Mouse (Mus musculus) right cerebral cortex, postnatal 25 days (tissue): ENCODE results near the gene Tcf7l2.

Experiments
- DNase-seq: peaks from one replicate; pipeline ENCODE4 v3.0.0; 2022

Tcf7l2 gene

DNA sequence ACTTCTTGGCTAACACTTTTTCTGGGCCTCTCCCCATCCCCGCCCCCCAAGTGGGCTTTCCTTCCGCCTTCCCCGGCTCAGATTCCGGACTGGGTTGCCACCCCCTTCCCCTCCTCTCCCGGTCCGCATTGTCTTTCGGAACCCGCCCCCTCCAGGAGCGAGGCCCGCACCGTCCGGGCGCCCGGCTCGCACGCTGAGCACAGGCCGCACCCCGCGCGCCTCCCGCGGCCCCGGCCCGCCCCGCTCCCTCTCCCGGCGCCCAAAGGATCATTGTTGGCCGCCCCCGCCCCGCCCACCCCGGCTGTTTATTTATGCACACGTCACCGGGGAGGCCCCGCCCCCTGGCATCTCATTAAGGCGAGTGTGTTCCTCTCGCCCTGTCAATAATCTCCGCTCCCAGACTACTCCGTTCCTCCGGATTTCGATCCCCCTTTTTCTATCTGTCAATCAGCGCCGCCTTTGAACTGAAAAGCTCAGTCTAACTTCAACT, at the start of gene Tcf7l2:
Gene Tcf7l2, plus strand, starts transcription at position 382 of the 490 bp plus-strand sequence.
- DNase-seq: peak; percentile 53

DNA sequence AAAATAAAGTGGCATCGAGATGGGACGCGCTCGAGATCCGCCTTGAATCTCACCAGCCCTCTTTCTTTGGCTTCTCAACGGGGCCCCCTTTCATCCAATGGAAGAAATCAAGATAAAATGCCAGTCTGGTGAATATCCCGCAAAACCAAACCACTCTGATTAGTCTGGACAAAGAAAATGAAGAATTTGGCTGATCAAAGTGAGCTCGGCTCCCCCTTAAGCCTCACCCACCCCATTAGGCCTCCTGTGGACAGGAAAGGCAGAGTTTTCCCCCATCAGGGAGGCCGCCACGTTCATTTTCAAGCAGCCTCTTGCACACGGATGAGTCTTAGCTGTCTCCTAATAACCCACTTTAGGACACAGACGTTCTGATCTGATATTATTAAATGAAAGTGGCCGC, 47.0 kb upstream of the Tcf7l2 start:
- DNase-seq: no peak

DNA sequence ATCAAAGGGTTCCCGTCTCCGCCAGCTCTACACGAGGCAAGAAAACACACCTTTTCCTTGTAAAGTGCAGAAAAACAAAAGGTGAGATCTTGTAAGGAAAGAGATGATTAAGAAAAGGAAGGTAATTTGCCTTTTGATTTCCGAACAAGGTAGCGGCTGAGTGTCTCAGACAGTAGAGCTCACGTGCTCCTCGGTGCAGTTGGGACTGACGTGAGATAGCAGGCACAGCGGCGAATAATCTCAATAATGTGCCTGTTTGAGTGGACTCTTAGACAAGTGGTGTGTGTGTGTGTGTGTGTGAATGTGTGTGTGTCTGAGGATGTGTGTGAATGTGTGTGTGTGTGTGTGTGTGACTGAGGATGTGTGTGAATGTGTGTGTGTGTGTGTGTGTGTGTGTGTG, 46.2 kb upstream of the Tcf7l2 start:
- DNase-seq: no peak

DNA sequence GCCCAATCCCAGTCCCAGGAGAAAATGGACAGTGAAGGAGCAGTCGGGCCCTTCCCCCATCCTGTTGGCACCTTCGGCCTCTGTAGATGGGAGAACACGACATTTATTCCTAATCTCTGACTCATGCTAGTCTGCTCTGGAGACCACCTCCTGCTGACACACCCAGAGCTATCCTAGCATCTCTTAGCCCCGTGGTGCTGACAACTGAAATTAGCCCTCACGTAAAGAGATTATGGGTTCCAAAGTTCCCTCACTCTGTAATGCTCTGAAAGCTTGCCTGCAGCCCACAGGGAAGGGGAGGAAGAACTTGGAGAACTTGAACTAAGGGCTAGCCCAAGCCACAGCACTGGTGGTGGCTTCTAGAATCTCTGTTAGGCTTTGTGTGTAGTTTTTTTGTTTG, 42.7 kb upstream of the Tcf7l2 start:
- no peak for DNase-seq

DNA sequence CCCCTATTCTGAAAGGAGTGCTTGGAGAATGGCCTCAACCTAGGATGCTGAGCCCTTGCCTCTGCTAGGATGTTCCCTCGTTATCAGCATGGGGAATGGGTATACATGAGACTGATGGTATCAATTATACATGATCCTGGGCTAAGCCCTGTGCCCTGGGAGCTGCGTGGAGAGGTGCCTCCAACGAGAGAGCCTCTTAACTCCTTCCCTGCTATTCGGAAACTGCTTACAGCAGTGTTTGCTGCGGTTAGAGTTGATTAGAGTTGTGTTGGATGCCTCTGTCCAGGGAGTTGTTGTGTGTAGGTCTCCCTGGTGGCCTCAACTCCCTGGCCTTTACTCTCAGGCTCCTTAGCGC, 41.4 kb upstream of the Tcf7l2 start:
- no peak for DNase-seq

DNA sequence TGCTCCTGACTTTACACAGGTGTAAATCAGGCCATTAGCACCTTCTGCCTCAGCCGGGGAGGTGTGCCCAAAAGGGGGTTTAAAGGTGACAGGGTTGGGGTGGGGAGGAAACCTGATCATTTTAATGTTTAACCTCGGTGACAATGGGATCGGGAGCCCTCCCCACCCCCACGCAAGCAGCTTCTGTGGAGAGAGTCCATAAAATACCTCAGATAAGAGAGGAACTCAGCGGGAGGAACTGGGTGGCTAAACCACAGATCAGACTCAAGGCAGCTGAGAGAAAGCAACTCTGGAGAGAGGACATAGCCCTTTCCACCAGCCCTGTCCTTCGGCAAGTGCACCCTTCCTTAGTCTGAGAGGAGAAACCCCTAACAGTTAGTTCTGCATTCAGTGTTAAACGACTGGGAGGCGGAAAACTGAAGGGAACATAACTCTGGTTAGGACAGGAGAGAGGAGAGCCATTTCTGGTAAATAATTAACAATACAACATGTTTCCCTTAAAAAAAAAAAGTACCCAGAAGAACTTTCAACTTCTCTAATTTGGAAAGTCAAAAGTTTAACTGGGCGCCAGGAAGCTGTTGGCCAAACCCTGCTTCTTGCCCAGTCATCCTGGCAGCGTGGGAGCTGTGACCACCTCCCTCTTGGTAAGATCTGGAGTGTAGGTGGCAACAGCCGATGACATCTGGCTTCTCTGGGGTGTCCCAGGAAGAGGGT, 40.9 kb upstream of the Tcf7l2 start:
- no peak for DNase-seq

DNA sequence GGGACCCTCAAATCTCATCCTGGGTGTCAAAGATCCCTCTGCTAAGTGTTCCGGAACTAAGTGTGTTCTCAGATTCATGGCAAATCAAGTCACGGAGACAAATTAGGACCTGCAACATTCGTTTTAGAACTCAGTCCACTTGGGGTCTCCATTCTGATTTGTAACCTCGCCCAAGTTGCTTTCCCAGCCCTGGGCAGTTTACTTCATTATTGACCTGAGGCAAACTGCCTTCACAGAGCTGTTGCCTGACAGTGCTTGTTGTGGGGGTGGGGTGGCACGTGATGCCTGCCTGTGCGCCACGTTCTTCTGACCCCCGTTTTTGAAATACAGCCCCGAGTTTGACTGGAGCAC, 40.4 kb upstream of the Tcf7l2 start:
- no peak for DNase-seq

DNA sequence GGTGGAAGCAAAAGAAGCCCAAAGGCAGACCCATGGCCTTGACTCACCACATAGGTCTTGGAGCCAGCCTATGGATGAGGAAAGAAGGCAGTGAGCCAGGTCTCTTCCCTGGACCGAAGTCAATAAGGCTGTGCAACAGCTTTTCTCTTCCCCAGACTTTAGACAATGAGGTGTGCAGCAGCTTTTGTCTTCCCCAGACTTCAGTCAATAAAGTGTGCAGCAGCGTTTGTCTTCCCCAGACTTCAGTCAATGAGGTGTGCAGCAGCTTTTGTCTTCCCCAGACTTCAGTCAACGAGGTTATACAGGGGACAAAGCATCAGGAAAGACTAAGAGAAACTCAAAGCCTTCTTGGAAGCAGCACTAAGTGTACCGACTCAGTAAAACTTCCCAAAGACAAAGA, 39.5 kb upstream of the Tcf7l2 start:
- DNase-seq: no peak

DNA sequence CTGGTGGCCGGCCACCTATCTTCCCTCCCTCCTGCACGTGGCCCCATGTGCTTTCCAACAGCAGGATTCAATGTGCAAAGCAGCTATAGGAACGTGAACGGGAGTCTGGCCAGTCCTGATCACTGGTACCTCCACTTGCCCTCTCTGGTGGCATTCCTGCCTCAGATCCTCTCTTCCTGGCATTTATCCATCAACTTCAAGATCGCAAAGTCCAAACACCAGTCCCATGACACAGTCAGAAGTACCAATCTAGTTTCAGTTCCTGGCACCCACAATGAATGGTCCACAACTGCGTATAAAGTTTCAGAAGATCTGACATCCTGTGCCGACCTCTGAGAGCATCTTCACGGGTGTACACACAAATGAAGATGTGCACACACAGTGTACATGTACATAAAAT, 38.9 kb upstream of the Tcf7l2 start:
- DNase-seq: no peak

DNA sequence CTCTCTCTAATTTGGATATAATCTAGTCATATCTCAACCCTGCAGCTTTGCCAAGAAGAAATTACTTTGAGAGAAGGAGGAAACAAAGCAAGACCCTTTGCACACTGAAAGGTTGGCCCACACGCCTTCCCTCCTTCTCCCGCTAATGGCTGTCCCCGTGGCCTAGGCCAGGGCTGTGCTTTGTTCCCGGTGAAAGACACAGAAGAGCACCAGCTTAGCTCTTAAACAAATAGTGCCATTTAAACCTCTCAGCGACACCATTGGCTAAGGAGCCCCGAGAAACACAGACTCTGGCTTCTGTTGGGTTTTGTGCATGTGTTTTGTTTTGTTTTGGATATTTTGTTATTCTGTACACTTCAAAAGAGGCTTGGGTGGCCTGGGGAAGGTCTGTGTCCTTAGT, 37.5 kb upstream of the Tcf7l2 start:
- no peak for DNase-seq

DNA sequence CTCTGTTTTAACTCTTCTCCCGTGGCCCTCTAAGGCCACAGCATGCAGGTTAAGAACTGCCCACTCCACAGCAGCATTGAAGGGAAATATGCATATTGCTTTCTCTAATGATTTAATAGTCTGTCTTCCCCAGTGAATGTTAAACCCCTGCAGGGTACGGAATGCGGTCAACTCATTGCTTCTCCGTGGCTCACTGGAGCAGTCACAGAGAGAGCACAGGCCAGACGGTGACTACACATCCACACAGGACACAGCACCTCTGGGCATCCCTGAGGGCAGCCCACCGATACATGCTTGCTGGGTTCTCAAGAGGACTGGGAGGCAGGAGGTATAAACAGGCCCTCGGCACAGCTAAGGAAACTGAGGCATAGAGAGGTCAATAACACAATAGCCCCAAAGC, 35.3 kb upstream of the Tcf7l2 start:
- DNase-seq: no peak

DNA sequence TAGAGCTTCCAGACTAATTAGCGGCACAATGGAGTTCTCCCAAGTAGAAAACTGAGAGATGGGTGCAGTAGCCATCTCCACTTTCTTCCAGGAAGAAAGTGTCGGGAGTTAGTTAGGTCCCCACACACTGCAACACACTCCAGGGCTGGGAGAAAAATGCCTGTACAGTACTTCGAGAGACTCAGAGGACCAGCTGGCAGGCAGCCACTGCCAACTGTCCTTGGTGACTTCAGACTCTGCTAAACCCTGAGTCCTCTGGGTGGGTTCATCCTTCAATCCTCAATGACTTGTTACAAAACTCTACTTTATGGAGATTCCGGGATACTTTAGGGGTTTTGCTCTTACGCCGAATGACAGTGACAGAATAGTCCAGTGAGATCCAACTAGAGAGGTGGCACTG, 34.8 kb upstream of the Tcf7l2 start:
- no peak for DNase-seq

DNA sequence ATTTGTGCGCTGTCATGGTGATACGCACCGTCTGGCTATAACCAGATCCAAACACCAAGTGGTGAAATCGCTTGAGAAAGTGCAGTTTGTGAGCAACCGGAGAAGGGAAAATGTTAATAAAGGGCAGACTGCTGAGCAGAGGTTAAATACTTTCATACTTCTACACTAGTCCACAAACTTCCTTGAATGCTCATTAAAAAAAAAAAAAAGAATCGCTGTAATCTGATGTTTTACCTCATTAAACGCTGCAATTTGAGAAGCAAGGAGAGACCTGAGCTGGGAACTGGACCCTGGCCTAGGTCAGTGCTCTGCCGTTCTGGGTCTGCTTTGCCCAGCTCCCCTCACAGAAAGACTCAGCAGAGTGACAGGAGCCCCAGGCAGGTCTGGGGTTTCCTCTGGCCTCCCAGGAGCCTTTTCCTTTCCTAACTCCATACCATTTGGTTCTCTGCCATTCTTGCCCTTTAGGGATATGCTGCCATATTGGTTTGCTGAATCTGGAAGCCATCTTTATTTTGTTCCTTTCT, 33.5 kb upstream of the Tcf7l2 start:
- no peak for DNase-seq

DNA sequence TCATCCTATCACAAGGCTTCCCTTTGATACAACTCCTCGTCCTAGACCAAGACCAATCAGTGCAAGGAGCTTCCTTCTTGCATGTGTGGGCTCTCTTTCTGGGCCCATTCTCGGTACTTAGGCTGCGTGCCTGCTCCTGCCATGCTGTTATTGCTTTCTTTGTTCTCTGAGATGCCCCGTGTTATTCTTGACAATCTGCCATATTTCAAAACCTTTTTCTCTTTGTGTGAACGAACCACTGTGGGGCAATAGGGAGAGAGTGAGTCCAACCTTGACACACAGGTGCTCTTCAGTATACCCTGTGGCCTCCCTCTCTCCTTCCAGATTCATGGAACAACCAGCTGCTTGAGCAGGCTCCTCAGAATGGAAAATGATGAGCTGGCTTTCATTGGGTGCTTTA, 30.8 kb upstream of the Tcf7l2 start:
- DNase-seq: no peak

DNA sequence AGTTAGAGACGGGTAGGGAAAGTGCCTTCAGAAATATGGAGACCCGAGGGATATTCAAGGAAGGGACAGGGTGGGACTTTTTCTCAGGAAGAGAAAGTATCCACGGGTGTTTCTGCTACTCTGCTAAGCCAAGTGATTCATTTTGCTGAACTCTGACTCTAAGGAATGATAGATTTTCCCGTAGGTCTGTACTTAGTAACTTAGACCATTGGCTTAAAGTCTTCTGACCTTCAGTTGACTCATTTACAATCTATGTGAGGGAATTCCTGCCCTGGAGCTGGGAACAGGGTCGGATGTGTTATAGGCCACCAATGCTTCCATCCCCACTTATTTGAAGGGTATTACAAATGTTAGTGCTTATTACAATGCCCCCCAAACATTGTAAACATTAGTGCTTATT, 29.9 kb upstream of the Tcf7l2 start:
- no peak for DNase-seq

DNA sequence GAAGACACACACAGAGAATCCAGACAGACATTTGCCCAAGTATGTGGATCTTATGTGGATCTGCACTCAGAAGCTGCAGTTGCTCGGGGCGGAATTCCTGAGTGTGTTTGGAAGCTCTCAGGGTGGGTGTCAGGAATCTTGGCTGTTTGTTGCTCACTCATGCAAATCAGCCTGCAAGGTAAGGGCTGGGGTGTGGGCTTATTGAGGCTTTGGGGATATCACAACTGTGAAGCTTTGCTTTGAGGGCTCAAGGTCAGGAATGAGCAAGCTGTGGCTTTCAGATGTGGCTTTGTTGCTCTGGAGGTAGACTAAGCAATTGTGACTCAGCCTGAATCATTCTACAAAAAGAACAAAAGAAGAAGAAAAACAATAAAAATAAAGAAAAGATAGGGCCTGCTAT, 28.9 kb upstream of the Tcf7l2 start:
- no peak for DNase-seq

DNA sequence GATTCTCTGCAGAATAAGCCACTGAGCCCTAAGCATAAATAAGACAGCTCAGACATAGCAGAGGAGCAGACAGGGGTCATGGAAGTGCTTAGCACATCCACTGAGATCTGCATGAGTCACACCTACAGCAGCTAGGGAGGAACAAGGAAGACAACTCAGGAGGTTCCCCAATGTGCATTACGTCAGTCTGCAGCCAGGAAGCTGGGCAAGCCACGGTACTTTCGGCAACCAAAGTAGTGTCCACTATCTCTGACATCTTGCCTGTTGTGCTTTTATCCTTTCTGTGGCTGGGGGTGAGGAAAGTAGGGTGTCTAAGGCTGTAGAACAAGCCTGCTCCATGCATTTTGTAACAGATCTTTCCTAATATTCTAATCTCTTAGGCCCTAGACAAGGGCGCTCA, 27.6 kb upstream of the Tcf7l2 start:
- no peak for DNase-seq

DNA sequence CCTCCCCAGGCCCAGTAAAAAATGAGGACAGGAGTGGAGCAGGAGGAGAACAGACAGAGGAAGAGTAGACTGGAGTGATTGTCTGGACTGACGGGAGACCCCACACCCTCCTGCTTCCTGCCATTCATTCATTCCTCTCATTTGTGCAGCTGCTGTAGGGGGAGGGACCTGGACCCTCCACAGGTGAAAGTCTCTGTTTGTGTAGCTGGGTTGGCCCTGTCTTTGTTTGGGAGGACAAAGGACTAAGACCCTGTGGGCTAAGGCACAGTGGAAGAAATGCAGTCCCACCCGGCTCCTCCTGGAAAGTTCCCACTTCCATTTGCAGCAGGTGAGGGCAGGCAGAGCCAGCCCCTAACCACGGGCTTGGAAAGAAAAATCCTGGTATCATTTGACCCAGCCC, 27.0 kb upstream of the Tcf7l2 start:
- DNase-seq: no peak

DNA sequence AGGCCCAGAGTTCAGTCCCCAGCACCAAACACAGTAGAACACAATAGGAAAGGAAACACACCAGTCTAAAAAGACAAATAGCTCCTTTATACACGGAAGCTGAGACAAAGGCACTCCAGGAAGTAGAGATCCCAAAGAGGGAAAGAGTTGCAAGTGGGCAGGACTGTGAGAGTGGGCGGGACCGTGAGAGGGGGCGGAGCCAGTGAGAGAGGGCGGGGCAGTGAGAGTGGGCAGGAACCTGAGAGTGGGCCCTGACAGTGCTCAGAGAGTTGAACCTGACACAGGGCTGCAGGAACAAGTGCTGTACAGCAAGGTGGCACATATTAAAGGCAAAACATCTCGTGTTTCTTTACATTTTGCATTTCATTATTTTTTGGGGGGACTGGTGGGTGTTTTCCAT, 22.5 kb upstream of the Tcf7l2 start:
- DNase-seq: no peak

DNA sequence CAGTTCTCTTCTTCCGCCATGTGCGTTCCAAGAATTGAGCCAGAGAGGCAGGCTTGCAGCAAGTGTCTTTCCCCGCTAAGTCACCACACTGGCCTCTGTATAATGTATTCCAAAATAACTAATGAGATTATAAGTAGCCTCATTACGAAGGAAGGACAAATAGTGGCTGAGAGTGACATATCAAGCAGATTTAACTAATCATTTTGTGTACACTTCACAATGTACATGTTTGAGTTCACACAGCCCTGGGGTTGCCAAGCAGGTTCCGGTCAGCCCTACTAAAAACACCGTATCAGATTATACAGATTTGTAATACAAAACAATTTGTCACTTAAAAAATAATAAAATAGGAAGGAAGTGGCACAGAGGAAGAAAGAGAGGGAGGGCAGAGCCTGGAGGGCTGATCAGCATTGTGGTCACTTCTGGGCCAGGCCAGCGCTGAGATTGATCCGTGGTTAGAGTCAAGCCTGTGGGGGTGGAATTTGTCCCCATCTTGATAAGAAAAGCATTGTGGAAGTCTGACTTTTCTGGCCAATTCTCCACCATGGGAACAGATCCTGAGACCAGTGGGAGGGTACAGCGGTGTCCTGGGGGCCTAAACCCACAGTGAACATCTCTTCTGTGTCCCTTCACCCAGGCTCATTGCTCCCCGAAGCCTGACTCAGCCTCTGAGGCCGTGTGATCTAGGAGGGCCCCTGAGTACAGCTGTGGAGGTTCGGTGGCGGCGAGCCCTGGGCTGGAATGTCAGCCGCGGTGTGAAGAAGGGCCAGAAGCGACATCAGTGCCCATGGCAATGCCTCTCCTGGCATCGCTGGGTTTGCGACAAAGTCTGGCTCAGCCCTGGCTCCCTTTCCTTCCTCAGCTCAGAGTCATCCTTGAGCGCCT, 21.9 kb upstream of the Tcf7l2 start:
- DNase-seq: no peak

DNA sequence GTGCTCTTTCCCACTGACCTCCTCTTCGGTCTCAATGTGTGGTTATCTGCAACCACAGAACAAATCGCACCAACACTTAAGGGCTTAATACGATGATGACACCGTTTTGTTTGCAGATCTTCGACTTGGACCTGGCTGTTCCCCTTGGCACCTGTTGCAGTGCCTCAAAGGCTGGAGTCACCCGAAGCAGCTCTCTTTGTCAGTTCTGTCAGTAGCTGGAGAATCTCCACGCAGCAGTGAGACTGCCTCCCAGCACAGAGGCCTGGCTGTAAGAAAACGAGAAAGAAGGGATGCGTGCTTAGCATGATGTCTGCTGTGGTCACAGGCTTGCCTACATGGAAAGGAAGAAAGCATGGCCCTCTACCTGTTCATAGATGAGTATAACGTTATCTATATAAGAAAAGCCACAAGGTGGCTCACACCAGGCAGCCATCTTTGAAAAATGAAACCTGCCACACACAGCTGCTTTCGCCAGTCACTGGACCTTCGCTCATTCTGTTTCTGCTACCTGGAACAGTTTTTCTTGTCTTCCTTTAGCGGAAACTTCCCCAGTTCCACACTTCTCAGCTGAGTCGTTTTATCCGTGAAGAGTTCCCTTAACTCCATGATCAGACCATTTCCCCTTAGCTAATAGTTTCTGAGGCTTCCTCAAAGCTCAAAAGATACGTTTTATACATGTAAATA, 21.1 kb upstream of the Tcf7l2 start:
- DNase-seq: no peak

DNA sequence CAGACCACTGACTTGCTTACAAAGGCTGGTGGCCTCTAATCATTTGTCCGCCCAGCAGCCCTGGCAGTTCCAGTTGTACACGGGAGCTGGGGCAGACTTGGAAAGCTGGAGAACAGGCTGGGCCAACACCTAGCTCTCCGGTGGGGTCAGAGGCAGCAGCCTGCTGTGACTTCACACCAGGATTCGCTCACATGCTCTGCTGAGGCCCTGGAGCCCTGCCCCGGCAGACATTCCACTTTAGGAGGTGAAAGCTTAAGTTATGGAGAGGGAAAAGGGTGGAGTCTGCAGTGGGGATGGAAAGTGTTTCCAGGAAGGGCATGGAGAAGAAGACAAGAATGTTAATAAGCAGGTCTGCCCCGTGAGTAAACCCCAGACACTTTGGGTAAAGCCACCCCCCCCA, 19.2 kb upstream of the Tcf7l2 start:
- DNase-seq: no peak

DNA sequence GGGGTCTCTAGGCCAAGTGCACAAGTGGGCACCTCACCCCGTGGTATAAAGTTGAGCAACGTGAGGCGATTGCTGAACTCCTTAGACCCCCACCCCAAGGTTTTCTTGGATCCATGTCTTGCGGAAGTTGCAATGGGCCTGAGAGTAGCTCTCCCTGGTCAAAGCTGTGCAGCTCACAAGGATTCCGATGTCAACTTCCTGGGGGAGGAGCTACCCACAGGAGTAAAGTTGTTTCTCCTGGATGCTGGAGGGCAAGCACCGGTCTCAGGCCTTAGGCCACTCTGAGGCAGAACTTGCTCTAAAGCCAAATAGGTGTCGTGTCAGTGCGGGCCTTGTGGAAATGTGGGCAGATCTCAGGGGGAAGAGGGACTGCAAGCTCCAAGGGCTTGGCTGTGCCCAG, 12.2 kb upstream of the Tcf7l2 start:
- DNase-seq: no peak

DNA sequence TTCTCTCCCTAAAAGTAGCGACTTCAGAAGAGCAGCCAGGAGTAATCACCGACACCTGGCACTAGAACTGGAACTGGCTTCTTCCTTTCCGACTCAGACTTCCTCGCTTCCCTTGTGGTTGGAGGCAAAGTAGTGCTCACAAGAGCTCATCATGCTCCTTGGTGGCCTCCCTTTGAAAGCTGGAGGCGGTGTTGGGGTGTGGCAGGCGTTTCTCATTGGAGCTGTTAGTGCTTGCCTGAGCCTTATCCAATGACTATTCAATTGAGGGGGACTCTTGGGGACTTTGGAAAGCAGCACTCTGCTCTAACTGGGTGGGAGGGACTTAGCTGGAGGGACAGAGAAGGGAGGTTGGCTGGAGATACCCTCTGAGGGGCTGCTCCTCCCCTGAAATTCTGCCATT, 9.1 kb upstream of the Tcf7l2 start:
- DNase-seq: no peak
